Mouse (Mus musculus): ENCODE data around the gene Ptprk. TPM values are rescaled to one million over a fixed set of nuclear protein-coding genes. Genes with fewer than 3 reads are reported as not detected.

Ptprk gene
- total RNA-seq (2023), result 1.4 TPM

DNA sequence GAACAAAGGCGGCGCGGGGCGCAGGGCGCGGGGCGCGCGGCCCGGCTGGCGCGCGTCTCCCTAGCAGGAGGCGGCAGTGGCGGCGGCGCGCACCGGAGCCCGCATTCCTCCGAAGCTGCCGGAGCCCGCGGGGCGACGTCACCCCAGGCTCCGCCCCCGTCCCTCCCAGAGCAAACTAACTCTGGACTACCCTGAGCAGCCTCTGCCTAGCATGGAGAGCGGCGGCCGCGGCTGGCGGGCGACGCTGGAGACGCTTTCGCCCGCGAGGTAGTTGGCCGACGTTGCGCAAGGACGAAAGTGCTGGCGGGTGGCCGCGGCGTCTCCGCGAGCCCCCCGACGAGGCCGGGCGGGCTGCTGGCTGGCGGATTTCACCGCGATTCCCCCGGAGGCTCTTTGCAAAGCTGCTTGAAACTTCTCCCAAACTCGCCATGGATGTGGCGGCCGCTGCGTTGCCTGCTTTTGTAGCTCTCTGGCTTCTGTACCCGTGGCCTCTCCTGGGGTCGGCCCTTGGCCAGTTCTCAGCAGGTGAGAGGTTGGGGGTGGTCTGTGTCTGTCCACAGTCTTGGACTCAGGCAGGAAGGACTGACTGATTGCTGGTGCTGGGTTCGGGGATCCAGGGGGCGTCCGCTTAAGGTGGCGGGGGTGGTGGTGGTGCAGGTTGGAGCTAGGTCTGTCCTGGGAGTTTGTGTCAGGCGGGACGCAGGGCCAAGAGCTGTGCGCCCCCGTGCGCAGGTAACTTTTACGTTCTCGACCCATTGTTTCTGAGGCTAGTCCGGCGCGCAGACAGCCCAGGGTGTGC, at the start of gene Ptprk:
Ptprk (plus strand) TSS at position 168 of the 799 bp plus-strand sequence.

Measured in CD8-positive naive resting alpha-beta T cell, adult 57 days (primary cell).